Mouse (Mus musculus): ENCODE results near the gene Scn1b.

GRCm38 (mm10) chr7:31174466-31174865 lies 47.7 kb upstream of the Scn1b start:
- no peak for TF ChIP-seq EP300 (IDR thresholded peaks at IDR 0.05; ENCODE audit: low read length)
- TF ChIP-seq CTCF (conservative IDR thresholded peaks at IDR 0.05 in 1 of 2, IDR thresholded peaks at IDR 0.05 in 1 of 2; ENCODE audit: low read depth in 2 of 2, low read length in 2 of 2), result no peak
- no peak for TF ChIP-seq MXI1 (IDR thresholded peaks at IDR 0.05; ENCODE audit: low read depth, low read length)
- TF ChIP-seq PAX5 (IDR thresholded peaks at IDR 0.05; ENCODE audit: low read length), result no peak
- TF ChIP-seq ETS1 (conservative IDR thresholded peaks at IDR 0.05; ENCODE audit: low read depth, low read length), result no peak
- TF ChIP-seq MAX (IDR thresholded peaks at IDR 0.05; ENCODE audit: low read length), result no peak
- TF ChIP-seq HCFC1 (IDR thresholded peaks at IDR 0.05; ENCODE audit: low read depth, low read length), result no peak
- no peak for TF ChIP-seq ZC3H11A (IDR thresholded peaks at IDR 0.05; ENCODE audit: low read depth, low read length)
- TF ChIP-seq POLR2A (IDR thresholded peaks at IDR 0.05; ENCODE audit: low read depth, low read length), result no peak
